Comparison of ENCODE assay signal across 13 mouse cellular contexts in genomic region chr13:103683169-103683568, GRCm38 (mm10).
"Had no signal": no experiment of that assay in that cellular context is flagged by ENCODE, and none has a peak within 500 bp of the region (broad histone marks: within the 10 kb centered on the region; RNA-seq: fewer than 3 reads in every experiment).

No protein-coding gene starts in this region.

- H3K4me3 ChIP-seq: limb, embryonic 15.5 days; liver, embryonic 12.5 days; midbrain, embryonic 12.5 days had no signal

- H3K27ac ChIP-seq: hindbrain, postnatal 0 days; kidney, postnatal 0 days; limb, embryonic 15.5 days; liver, embryonic 12.5 days; midbrain, embryonic 12.5 days had no signal

- H3K9ac ChIP-seq: limb, embryonic 15.5 days; liver, embryonic 12.5 days; lung, embryonic 14.5 days; midbrain, embryonic 12.5 days had no signal

- H3K36me3 ChIP-seq: limb, embryonic 15.5 days; liver, embryonic 12.5 days; midbrain, embryonic 12.5 days had no signal

- H3K9me3 ChIP-seq: limb, embryonic 15.5 days; liver, embryonic 12.5 days; midbrain, embryonic 12.5 days had no signal

- H3K27me3 ChIP-seq: limb, embryonic 15.5 days; liver, embryonic 12.5 days; midbrain, embryonic 12.5 days had no signal

- H3K4me2 ChIP-seq: limb, embryonic 15.5 days; liver, embryonic 12.5 days; lung, embryonic 14.5 days; midbrain, embryonic 12.5 days had no signal

- H3K4me1 ChIP-seq: limb, embryonic 15.5 days; liver, embryonic 12.5 days; midbrain, embryonic 12.5 days had no signal

- DNase-seq: kidney, adult 11 months; kidney, adult 9 months; kidney, postnatal 4 days; lung, embryonic 14.5 days; lung, postnatal 10 days; lung, postnatal 4 days; right cerebral cortex, postnatal 14 days; thymus, postnatal 36 days had no signal

- ATAC-seq: hindbrain, postnatal 0 days; liver, embryonic 12.5 days had no signal
